Mouse (Mus musculus): ENCODE results near the gene Gm10409. TPM values are rescaled to one million over a fixed set of nuclear protein-coding genes. Genes with fewer than 3 reads are reported as not detected.

Gene Gm10409
- not detected for polyA plus RNA-seq (2014; fragmentation: Illumina TruSeq; extraction: RNeasy Lipid Tissue Mini Kit (QIAGEN cat#74804); ENCODE audit: low read depth, low replicate concordance)

GRCm38 (mm10) chr14:3412314-3412713 lies at the start of gene Gm10409:
Gm10409 (plus strand) TSS chr14:3412614.

GRCm38 (mm10) chr14:3394793-3395192 lies 17.6 kb upstream of the Gm10409 start, which contains the start of gene Gm10413:
Gm10413 (plus strand) TSS chr14:3395093.

GRCm38 (mm10) chr14:3427803-3428202 lies 15.4 kb downstream of the Gm10409 start, which contains the start of gene Gm3005:
Gm3005 (plus strand) TSS chr14:3428103.

GRCm38 (mm10) chr14:3449079-3449478 lies 36.7 kb downstream of the Gm10409 start, which contains the start of gene Gm10408:
Gm10408 (plus strand) TSS chr14:3449379.

Other genes with a start within 250 kb of the Gm10409 start
- not detected for gene Gm5795, start 224.4 kb upstream of the Gm10409 start, polyA plus RNA-seq (2014; fragmentation: Illumina TruSeq; extraction: RNeasy Lipid Tissue Mini Kit (QIAGEN cat#74804); ENCODE audit: low read depth, low replicate concordance)
- 1.8 TPM for gene D830030K20Rik, start 204.1 kb upstream of the Gm10409 start, polyA plus RNA-seq (2014; fragmentation: Illumina TruSeq; extraction: RNeasy Lipid Tissue Mini Kit (QIAGEN cat#74804); ENCODE audit: low read depth, low replicate concordance)
- gene Gm2956, start 80.0 kb upstream of the Gm10409 start, polyA plus RNA-seq (2014; fragmentation: Illumina TruSeq; extraction: RNeasy Lipid Tissue Mini Kit (QIAGEN cat#74804); ENCODE audit: low read depth, low replicate concordance) = not detected
- not detected for gene Gm10413, start 17.5 kb upstream of the Gm10409 start, polyA plus RNA-seq (2014; fragmentation: Illumina TruSeq; extraction: RNeasy Lipid Tissue Mini Kit (QIAGEN cat#74804); ENCODE audit: low read depth, low replicate concordance)
- gene Gm3005, start 15.5 kb downstream of the Gm10409 start, polyA plus RNA-seq (2014; fragmentation: Illumina TruSeq; extraction: RNeasy Lipid Tissue Mini Kit (QIAGEN cat#74804); ENCODE audit: low read depth, low replicate concordance) = not detected
- gene Gm10408, start 36.8 kb downstream of the Gm10409 start, polyA plus RNA-seq (2014; fragmentation: Illumina TruSeq; extraction: RNeasy Lipid Tissue Mini Kit (QIAGEN cat#74804); ENCODE audit: low read depth, low replicate concordance) = not detected
- not detected for gene Gm3012, start 221.9 kb downstream of the Gm10409 start, polyA plus RNA-seq (2014; fragmentation: Illumina TruSeq; extraction: RNeasy Lipid Tissue Mini Kit (QIAGEN cat#74804); ENCODE audit: low read depth, low replicate concordance)
- gene Gm3020, start 239.4 kb downstream of the Gm10409 start, polyA plus RNA-seq (2014; fragmentation: Illumina TruSeq; extraction: RNeasy Lipid Tissue Mini Kit (QIAGEN cat#74804); ENCODE audit: low read depth, low replicate concordance) = not detected

Measured in heart, adult 10 weeks (tissue).